Mouse (Mus musculus) kidney, postnatal 0 days (tissue): ENCODE results near the gene Svopl. TPM values are rescaled to one million over a fixed set of nuclear protein-coding genes. Genes with fewer than 3 reads are reported as not detected.

Source experiments
- ATAC-seq: fragments of 200-750 bp; cut with Nextera tagmentation; replicated peaks from 2 replicates; pipeline ENCODE4 v1.8.0; 2017; ENCODE audit warnings: low read depth, moderate number of reproducible peaks, moderate TSS enrichment, moderate library complexity; ENCODE audit not compliant: low FRiP score
- DNase-seq: peaks from one replicate; pipeline ENCODE4 v3.0.0-alpha.2; 2016; ENCODE audit warnings: low spot score
- H3K27ac ChIP-seq: fragments of 300-500 bp; sonication (generic); 2 replicates; pipeline ENCODE4 v1.5.1; 2014; ENCODE audit warnings: mild to moderate bottlenecking
- H3K27me3 ChIP-seq: fragments of 300-500 bp; sonication (generic); 2 replicates; pipeline ENCODE4 v1.6.1; 2014; ENCODE audit warnings: low read length, mixed read lengths; ENCODE audit not compliant: insufficient read depth
- H3K36me3 ChIP-seq: fragments of 300-500 bp; sonication (generic); 2 replicates; pipeline ENCODE4 v1.6.1; 2014; ENCODE audit warnings: low read length, mixed read lengths; ENCODE audit not compliant: insufficient read depth
- H3K4me1 ChIP-seq: fragments of 300-500 bp; sonication (generic); replicated peaks from 2 replicates; pipeline ENCODE4 v1.6.1; 2014; ENCODE audit warnings: antibody characterized with exemption, low read length, mixed read lengths; ENCODE audit not compliant: insufficient read depth
- H3K4me2 ChIP-seq: fragments of 300-500 bp; sonication (generic); 2 replicates; pipeline ENCODE4 v1.6.1; 2014; ENCODE audit warnings: mild to moderate bottlenecking, low read length, moderate library complexity, mixed read lengths
- H3K4me3 ChIP-seq: fragments of 300-500 bp; sonication (generic); replicated peaks from 2 replicates; pipeline ENCODE4 v1.5.1; 2014; ENCODE audit warnings: low read depth, low read length
- H3K9ac ChIP-seq: fragments of 300-500 bp; sonication (generic); 2 replicates; pipeline ENCODE4 v1.6.1; 2014; ENCODE audit warnings: low read depth, low read length
- H3K9me3 ChIP-seq: fragments of 300-500 bp; sonication (generic); replicated peaks from 2 replicates; pipeline ENCODE4 v1.6.1; 2016; ENCODE audit warnings: low read length, inconsistent platforms, mixed read lengths
- CTCF ChIP-seq: IDR thresholded peaks from 2 replicates; pipeline ENCODE4 v1.5.1; 2016; ENCODE audit warnings: antibody characterized with exemption, low read depth, mild to moderate bottlenecking, moderate library complexity
- WGBS: fragments of 180-500 bp; shearing (Covaris S2); extraction: QIAGEN DNeasy Blood & Tissue Kit; methylation state at CpG from one replicate; pipeline ENCODE4 v1.1.7; 2014; 5-methylcytosine and 5-hydroxymethylcytosine counted together
- polyA plus RNA-seq: library from polyadenylated mRNA; unstranded; fragments of >200 nt; fragmentation: Nextera tagmentation; extraction: Ambion mirVana; gene quantifications from 2 replicates; pipeline ENCODE4 v1.2.1, GENCODE M21; 2015

The Svopl gene
- 16.8 and 18.0 TPM in 2 replicates for polyA plus RNA-seq

DNA sequence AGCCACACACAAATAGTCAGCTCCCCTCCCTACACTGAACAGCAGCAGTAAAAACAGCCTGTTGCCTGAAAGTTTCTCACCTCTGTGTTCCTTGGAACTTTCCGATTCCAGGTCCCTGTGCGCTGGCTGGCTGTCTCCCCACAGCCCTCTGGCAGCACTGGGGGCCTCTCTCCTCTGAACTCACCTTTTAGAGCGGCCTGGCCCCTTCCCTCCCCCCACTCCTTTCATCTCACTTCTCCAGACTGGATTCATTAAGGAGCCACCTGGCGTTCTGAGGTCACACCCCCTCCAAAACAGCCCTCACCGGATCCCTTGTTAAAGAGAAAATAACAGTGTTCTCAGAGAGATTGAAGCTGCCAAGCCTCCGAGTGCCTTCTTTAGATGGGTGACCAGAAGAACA lies at the start of gene Svopl:
Gene Svopl (minus strand): TSS at position 159 of the 400 bp plus-strand sequence.
- DNase-seq: no peak
- Histone ChIP-seq H3K27me3 (no peaks in the 10 kb centered on the region), H3K27ac (0 out of 2 replicates have a peak within 1 kb of the TSS, but pooled peaks have one; percentile 77), H3K4me2 (no peak within 1 kb of the TSS), H3K9ac (no peak within 1 kb of the TSS), H3K36me3 (no peaks in the 10 kb centered on the region), H3K4me1 (peaks cover 10% of the 10 kb centered on the region), H3K4me3 (no peak within 1 kb of the TSS), H3K9me3 (no peaks in the 10 kb centered on the region)
- WGBS: 30% methylated on average over 6 of the region's 6 CpGs
- no peak for TF ChIP-seq CTCF
- no peak for ATAC-seq

DNA sequence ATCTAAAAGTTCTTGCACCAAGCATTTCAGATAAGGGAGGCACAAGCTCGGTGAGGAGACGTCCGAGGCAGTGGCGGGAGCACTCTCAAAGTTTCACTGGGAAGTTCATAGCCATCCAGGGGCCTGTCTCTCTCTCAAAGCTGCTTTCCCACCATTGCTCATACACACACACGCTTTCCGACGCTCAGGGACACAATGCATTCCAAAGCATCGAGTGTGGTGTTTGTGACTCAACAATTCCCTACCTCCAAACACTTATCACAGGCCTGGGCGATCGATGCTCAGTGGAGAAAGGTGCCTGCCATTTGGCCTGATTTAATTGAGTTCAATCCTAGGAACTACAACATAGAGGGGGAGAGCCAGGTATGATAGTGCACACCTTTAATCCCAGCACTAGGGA lies 47.9 kb upstream of the Svopl start:
- Histone ChIP-seq H3K9me3 (no peaks in the 10 kb centered on the region), H3K4me3 (no peak overlapping the region), H3K27me3 (no peaks in the 10 kb centered on the region), H3K4me1 (no peaks in the 10 kb centered on the region), H3K4me2 (no peak overlapping the region), H3K27ac (no peak overlapping the region), H3K36me3 (0 out of 2 replicates have a peak, but pooled peaks cover 4% of the 10 kb centered on the region), H3K9ac (no peak overlapping the region)
- ATAC-seq (no peak), DNase-seq (no peak)
- WGBS: 87% methylated on average over 10 of the region's 10 CpGs
- TF ChIP-seq CTCF: no peak

DNA sequence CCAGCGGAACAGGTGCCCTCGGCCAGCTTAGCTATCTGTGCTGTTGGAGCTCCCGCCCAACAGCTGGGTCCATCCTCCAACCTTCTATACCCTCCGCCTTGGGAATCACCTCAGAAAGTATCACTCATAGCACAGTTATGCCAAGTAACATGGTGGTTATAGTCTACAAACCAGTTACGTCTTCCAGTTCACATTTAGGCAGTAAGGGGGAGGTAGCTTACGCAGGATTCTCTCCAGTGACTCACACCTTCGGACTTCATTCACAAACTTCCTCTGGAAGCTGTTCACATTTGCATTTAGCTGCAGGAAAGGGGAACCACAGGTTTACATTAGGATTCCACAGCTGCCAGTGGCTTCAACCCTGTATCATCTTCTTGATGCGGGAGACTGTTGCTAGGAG lies 45.7 kb upstream of the Svopl start:
- Histone ChIP-seq H3K4me1 (no peaks in the 10 kb centered on the region), H3K27me3 (no peaks in the 10 kb centered on the region), H3K9me3 (no peaks in the 10 kb centered on the region), H3K9ac (no peak overlapping the region), H3K4me3 (no peak overlapping the region), H3K36me3 (0 out of 2 replicates have a peak, but pooled peaks cover 4% of the 10 kb centered on the region), H3K4me2 (no peak overlapping the region), H3K27ac (no peak overlapping the region)
- TF ChIP-seq CTCF: no peak
- 94% methylated on average over 8 of the region's 8 CpGs for WGBS
- DNase-seq (no peak), ATAC-seq (no peak)

DNA sequence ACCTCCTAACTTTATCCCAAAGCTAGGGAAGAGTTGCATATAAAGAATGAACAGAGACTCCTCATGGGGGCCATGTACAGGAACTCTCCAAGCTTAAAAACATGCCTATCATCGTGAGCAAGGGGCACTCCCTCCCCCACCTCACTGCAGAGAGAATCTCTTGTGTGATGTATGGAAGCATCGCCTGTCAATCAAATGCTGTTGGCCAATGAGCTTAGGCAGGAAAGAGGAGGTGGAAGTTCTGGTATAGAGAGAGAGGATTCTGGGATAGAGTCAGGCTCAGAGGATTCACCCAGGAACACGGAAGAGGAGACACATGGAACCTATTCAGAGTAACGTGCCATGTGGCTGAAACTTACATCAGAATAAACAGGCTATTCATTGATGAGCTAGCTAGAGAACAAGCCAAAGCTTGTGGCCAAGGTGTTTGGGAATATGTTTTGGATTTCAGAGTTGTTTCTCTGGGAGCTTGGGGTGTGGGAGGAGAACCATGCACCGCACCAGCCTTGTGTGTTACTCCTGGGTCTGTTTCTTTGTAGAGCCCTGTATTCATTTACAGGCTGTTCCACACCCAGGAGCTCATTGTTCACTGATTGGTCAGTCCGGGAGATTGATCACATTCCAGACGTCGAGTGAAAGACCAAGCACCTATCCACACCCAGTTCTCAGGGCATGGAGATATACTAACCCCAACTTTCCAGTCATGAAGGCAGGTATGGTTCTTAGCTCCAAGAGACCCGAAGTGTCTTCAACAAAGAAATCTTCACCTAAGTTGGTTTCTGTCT lies 40.6 kb upstream of the Svopl start:
- H3K9me3 ChIP-seq: no peaks in the 10 kb centered on the region
- H3K9ac ChIP-seq: no peak overlapping the region
- ATAC-seq (no peak), DNase-seq (no peak)
- no peaks in the 10 kb centered on the region for H3K4me1 ChIP-seq
- no peak overlapping the region for H3K4me2 ChIP-seq
- H3K4me3 ChIP-seq: no peak overlapping the region
- no peaks in the 10 kb centered on the region for H3K36me3 ChIP-seq
- TF ChIP-seq CTCF: no peak
- H3K27me3 ChIP-seq: no peaks in the 10 kb centered on the region
- no peak overlapping the region for H3K27ac ChIP-seq
- WGBS: 79% methylated on average over 9 of the region's 9 CpGs

DNA sequence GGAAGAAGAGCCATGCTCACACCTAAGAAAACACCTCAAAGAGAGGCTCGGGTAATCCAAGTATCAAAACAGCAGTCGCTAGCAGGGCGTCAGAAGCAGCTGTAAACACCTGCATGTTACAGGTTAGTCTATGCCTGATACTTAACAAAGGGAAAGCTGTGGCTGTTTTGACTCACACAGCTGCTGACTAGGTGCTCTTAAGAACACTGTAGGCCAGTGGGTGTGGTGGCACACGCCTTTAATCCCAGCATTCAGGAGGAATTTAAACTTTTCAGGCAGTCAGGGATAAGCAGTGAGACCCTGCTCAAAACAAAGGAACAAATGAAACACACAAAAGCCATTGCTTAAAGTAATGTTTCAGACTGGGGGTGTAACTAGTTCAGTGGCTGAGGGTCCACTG lies 36.4 kb upstream of the Svopl start:
- no peak overlapping the region for H3K9ac ChIP-seq
- H3K4me2 ChIP-seq: no peak overlapping the region
- H3K27me3 ChIP-seq: no peaks in the 10 kb centered on the region
- no peaks in the 10 kb centered on the region for H3K36me3 ChIP-seq
- DNase-seq (no peak), ATAC-seq (no peak)
- no peaks in the 10 kb centered on the region for H3K9me3 ChIP-seq
- H3K27ac ChIP-seq: no peak overlapping the region
- TF ChIP-seq CTCF: no peak
- 47% methylated on average over 4 of the region's 4 CpGs for WGBS
- H3K4me1 ChIP-seq: 0 out of 2 replicates have a peak, but pooled peaks cover 7% of the 10 kb centered on the region
- H3K4me3 ChIP-seq: no peak overlapping the region

DNA sequence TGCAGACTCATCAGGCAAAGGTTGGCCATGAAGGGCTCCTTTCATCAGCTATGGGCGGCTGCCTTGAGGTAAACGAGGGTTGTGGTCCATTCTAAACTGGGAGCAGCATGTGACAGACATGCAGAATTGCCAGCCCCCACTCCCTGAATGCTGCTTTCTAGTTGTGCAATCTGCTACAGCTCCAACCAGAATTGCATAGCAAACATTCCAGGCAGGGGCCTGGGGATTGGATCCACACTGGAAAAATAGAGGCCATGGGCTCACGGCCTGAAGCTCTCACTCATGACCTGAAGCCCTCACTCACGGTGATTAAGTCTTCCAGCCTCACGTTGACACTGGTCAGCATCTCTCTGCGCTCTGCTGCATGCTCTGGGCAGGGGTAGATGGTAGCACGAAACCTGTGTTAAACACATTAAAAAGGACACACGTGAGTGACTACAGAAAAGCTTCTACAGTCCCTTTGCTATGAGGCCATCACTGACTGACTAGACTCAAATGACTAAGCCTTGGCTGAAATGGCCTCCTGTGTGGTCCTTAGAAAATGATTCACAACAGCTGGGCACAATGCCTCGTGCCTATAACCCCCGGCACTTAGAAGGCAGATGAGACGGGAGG lies 35.0 kb upstream of the Svopl start:
- H3K4me2 ChIP-seq: no peak overlapping the region
- H3K36me3 ChIP-seq: no peaks in the 10 kb centered on the region
- DNase-seq (peak; percentile 80), ATAC-seq (peak; percentile 91)
- no peaks in the 10 kb centered on the region for H3K27me3 ChIP-seq
- H3K9ac ChIP-seq: no peak overlapping the region
- H3K4me1 ChIP-seq: 0 out of 2 replicates have a peak, but pooled peaks cover 7% of the 10 kb centered on the region
- peak overlapping the region; percentile 71 for H3K27ac ChIP-seq
- H3K9me3 ChIP-seq: no peaks in the 10 kb centered on the region
- H3K4me3 ChIP-seq: no peak overlapping the region
- 26% methylated on average over 11 of the region's 11 CpGs for WGBS
- TF ChIP-seq CTCF: no peak
